Mouse (Mus musculus) thymus, adult 2 months (tissue): Measurements from ENCODE around the gene 1700006A11Rik.

Source experiments
- CTCF ChIP-seq: fragments of 200-500 bp; IDR thresholded peaks from 2 replicates; pipeline ENCODE4 v1.5.1; 2012; ENCODE audit warnings: mild to moderate bottlenecking, control low read depth, low read length, moderate library complexity, borderline replicate concordance; ENCODE audit not compliant: control insufficient read depth, poor library complexity, insufficient read depth; ENCODE audit errors: extremely low read depth
- POLR2A ChIP-seq: fragments of 200-500 bp; IDR thresholded peaks from 2 replicates; pipeline ENCODE4 v1.6.1; 2012; ENCODE audit warnings: mild to moderate bottlenecking, low read length, control low read depth, moderate library complexity; ENCODE audit not compliant: control insufficient read depth, poor library complexity, insufficient read depth; ENCODE audit errors: extremely low read depth

DNA sequence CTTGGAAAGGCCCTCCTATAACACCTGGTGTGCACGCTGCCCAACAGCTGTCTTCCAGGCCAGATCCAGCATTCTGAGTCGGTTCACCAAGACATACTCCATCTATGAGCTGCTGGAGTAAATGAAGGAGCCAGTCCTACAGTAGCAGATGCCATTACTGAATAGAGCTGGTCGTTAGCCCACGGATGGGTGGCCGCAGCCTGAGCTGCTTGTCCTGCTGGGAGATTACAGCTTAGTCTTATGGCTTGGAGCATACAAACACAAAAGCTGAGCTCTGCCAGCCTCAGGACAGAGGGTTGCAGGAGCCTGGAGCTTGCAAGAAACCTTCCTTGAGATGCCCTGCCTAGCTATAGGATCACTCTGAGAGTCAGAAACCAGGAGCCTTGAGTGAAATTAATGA is 33.6 kb downstream of the 1700006A11Rik start:
- TF ChIP-seq CTCF, result no peak
- TF ChIP-seq POLR2A, result no peak
